Mouse (Mus musculus) cerebral cortex, adult 2 months (tissue): ENCODE results near the gene Rdh13.

Source experiments
- WGBS: fragments of 180-500 bp; shearing (Covaris S2); methylation state at CpG from one replicate; pipeline ENCODE4 v1.1.7; 2018; 5-methylcytosine and 5-hydroxymethylcytosine counted together

The Rdh13 gene

GRCm38 (mm10) chr7:4445216-4445791 lies at the start of gene Rdh13:
Rdh13 (minus strand) TSS chr7:4445649.
- WGBS, result under 1% methylated on average over 35 of the region's 35 CpGs

GRCm38 (mm10) chr7:4493991-4494390 lies 48.5 kb upstream of the Rdh13 start:
- WGBS, result 53% methylated on average over 1 of the region's 1 CpGs

GRCm38 (mm10) chr7:4492284-4493224 lies 47.1 kb upstream of the Rdh13 start:
- 76% methylated on average over 13 of the region's 13 CpGs for WGBS

GRCm38 (mm10) chr7:4491308-4491707 lies 45.9 kb upstream of the Rdh13 start:
- WGBS, result 63% methylated on average over 6 of the region's 6 CpGs

- WGBS, result 89% methylated on average over 12 of the region's 12 CpGs
These were observed 36.8 kb upstream of the Rdh13 start for GRCm38 (mm10) chr7:4482281-4482680.

- WGBS, result 33% methylated on average over 6 of the region's 6 CpGs
These were observed 34.2 kb upstream of the Rdh13 start for GRCm38 (mm10) chr7:4479674-4480073.

- 8% methylated on average over 16 of the region's 16 CpGs for WGBS
These were observed 33.4 kb upstream of the Rdh13 start for GRCm38 (mm10) chr7:4478796-4479291.

GRCm38 (mm10) chr7:4478021-4478795 lies 32.8 kb upstream of the Rdh13 start:
- WGBS, result 5% methylated on average over 39 of the region's 39 CpGs

GRCm38 (mm10) chr7:4473940-4474339 lies 28.5 kb upstream of the Rdh13 start:
- WGBS, result 23% methylated on average over 19 of the region's 19 CpGs

- WGBS, result 1% methylated on average over 24 of the region's 24 CpGs
These were observed 25.7 kb upstream of the Rdh13 start for GRCm38 (mm10) chr7:4471179-4471555.

- WGBS, result 3% methylated on average over 35 of the region's 35 CpGs
These were observed 25.1 kb upstream of the Rdh13 start for GRCm38 (mm10) chr7:4470275-4471178.

GRCm38 (mm10) chr7:4467801-4468200 lies 22.4 kb upstream of the Rdh13 start:
- WGBS, result 68% methylated on average over 3 of the region's 3 CpGs

GRCm38 (mm10) chr7:4464194-4464824 lies 18.9 kb upstream of the Rdh13 start:
- WGBS, result 26% methylated on average over 12 of the region's 12 CpGs

- WGBS, result 83% methylated on average over 15 of the region's 16 CpGs
These were observed 15.4 kb upstream of the Rdh13 start, which contains the start of gene Eps8l1 for GRCm38 (mm10) chr7:4460576-4461434. Eps8l1 (plus strand) TSS chr7:4460674.

GRCm38 (mm10) chr7:4452644-4453043 lies 7.2 kb upstream of the Rdh13 start:
- WGBS, result 60% methylated on average over 4 of the region's 4 CpGs

- WGBS, result 5% methylated on average over 2 of the region's 2 CpGs
These were observed 3.8 kb upstream of the Rdh13 start for GRCm38 (mm10) chr7:4449211-4449610.

GRCm38 (mm10) chr7:4448439-4448838 lies 3.0 kb upstream of the Rdh13 start:
- 86% methylated on average over 3 of the region's 3 CpGs for WGBS

GRCm38 (mm10) chr7:4447138-4447537 lies 1.7 kb upstream of the Rdh13 start:
- WGBS, result 7% methylated on average over 1 of the region's 1 CpGs

- 90% methylated on average over 10 of the region's 10 CpGs for WGBS
These were observed 4.9 kb downstream of the Rdh13 start for GRCm38 (mm10) chr7:4440549-4440948.

GRCm38 (mm10) chr7:4437721-4438120 lies 7.7 kb downstream of the Rdh13 start:
- 88% methylated on average over 2 of the region's 2 CpGs for WGBS
